Mouse (Mus musculus): ENCODE results near the gene Fundc1. TPM values are rescaled to one million over a fixed set of nuclear protein-coding genes. Genes with fewer than 3 reads are reported as not detected.

Fundc1 gene
- total RNA-seq (2023), result 10 to 100 TPM; 16.9 to 18.0 TPM

GRCm38 (mm10) chrX:17571621-17572459 lies at the start of gene Fundc1:
TSS of gene Fundc1 (minus strand) at chrX:17572325.

